In genomic region chr7:18951397-18951796, GRCm38 (mm10) we compare ENCODE assay signal across 10 mouse cellular contexts. TPM values are rescaled to one million over a fixed set of nuclear protein-coding genes. Genes with fewer than 3 reads are reported as not detected.
A peak's percentile ranks its signal among the peaks of the same experiment; 100 is the strongest.
DNase-seq lines count a peak whose midpoint lies in the region; ATAC-seq and TF ChIP-seq lines count a peak whose summit lies in the region.
"Had no signal": no experiment of that assay in that cellular context is flagged by ENCODE, and none has a peak within 500 bp of the region (broad histone marks: within the 10 kb centered on the region; RNA-seq: fewer than 3 reads in every experiment).

No protein-coding gene starts in this region.

- intact Hi-C loops in heart, postnatal 25 days (cut with DNase I), result no loop called here

- no peak for TF ChIP-seq POLR2A in cerebellum, adult 2 months (IDR thresholded peaks at IDR 0.05; ENCODE audit: borderline replicate concordance, insufficient read depth, low read length)

- no peak for ATAC-seq in G1E (ENCODE audit: extremely low read depth, insufficient number of reproducible peaks, low FRiP score, poor library complexity, severe bottlenecking)
- no peak for ATAC-seq in liver, embryonic 13.5 days (ENCODE audit: low read depth)

- H3K27me3 ChIP-seq in G1E (ENCODE audit: insufficient read depth, low read length), result no peaks in the 10 kb centered on the region
- peaks cover 11% of the 10 kb centered on the region for H3K27me3 ChIP-seq in forebrain, embryonic 10.5 days (ENCODE audit: poor library complexity, severe bottlenecking)
- H3K27me3 ChIP-seq in liver, embryonic 13.5 days, result peaks cover 24% of the 10 kb centered on the region
- no peaks in the 10 kb centered on the region for H3K27me3 ChIP-seq in cerebellum, adult 2 months (ENCODE audit: control insufficient read depth, insufficient read depth, low read length)

- peak; percentile 74 for DNase-seq in heart, postnatal 4 days
- no peak for DNase-seq in heart, postnatal 25 days (ENCODE audit: low spot score)
- DNase-seq in G1E (ENCODE audit: low spot score), result peak; percentile 43
- DNase-seq in forebrain, embryonic 10.5 days (ENCODE audit: extremely low spot score, low spot score), result peak; percentile 64
- peak; percentile 14 for DNase-seq in liver, embryonic 13.5 days
- peak; percentile 77 for DNase-seq in retina, embryonic 14.5 days (ENCODE audit: low spot score)
- no peak for DNase-seq in spleen, adult 12 weeks (ENCODE audit: low spot score)
- no peak for DNase-seq in cerebellum, adult 2 months

- TF ChIP-seq CTCF in G1E (IDR thresholded peaks at IDR 0.05; ENCODE audit: low read depth, low read length), result no peak
- TF ChIP-seq CTCF in cerebellum, adult 2 months (IDR thresholded peaks at IDR 0.05; ENCODE audit: borderline replicate concordance, insufficient read depth, low read depth, low read length), result no peak

- no peak overlapping the region for H3K4me2 ChIP-seq in liver, embryonic 13.5 days

- WGBS in forebrain, embryonic 10.5 days, result 19% methylated on average over 15 of the region's 15 CpGs
- 12% methylated on average over 15 of the region's 15 CpGs for WGBS in liver, embryonic 13.5 days (ENCODE audit: insufficient replicate concordance)
- 57% methylated on average over 15 of the region's 15 CpGs for WGBS in cerebellum, adult 2 months

- no peaks in the 10 kb centered on the region for H3K36me3 ChIP-seq in G1E (replicated peaks)
- H3K36me3 ChIP-seq in forebrain, embryonic 10.5 days (replicated peaks), result peaks cover 39% of the 10 kb centered on the region
- H3K36me3 ChIP-seq in liver, embryonic 13.5 days, result no peaks in the 10 kb centered on the region

- no peak overlapping the region for H3K4me3 ChIP-seq in G1E (ENCODE audit: low read depth, low read length)
- peak overlapping the region; percentile 40 for H3K4me3 ChIP-seq in forebrain, embryonic 10.5 days
- H3K4me3 ChIP-seq in liver, embryonic 13.5 days (replicated peaks), result no peak overlapping the region
- H3K4me3 ChIP-seq in cerebellum, adult 2 months (replicated peaks; ENCODE audit: insufficient read depth, low read depth, low read length), result no peak overlapping the region

- no peaks in the 10 kb centered on the region for H3K4me1 ChIP-seq in G1E (ENCODE audit: insufficient read depth, low read depth, low read length)
- peaks cover 46% of the 10 kb centered on the region for H3K4me1 ChIP-seq in forebrain, embryonic 10.5 days
- H3K4me1 ChIP-seq in liver, embryonic 13.5 days (replicated peaks), result peaks cover 8% of the 10 kb centered on the region; the same call in 1 of the 2 replicates
- H3K4me1 ChIP-seq in cerebellum, adult 2 months (ENCODE audit: control insufficient read depth, insufficient read depth, low read length), result peaks cover 10% of the 10 kb centered on the region; the same call in 1 of the 2 replicates

- no peaks in the 10 kb centered on the region for H3K9me3 ChIP-seq in G1E (replicated peaks)
- H3K9me3 ChIP-seq in forebrain, embryonic 10.5 days, result no peaks in the 10 kb centered on the region
- H3K9me3 ChIP-seq in liver, embryonic 13.5 days (replicated peaks), result no peaks in the 10 kb centered on the region

- H3K27ac ChIP-seq in forebrain, embryonic 10.5 days, result peak overlapping the region; percentile 67
- no peak overlapping the region for H3K27ac ChIP-seq in liver, embryonic 13.5 days
- H3K27ac ChIP-seq in cerebellum, adult 2 months (ENCODE audit: insufficient read depth, low read length), result no peak overlapping the region

- no peak overlapping the region for H3K9ac ChIP-seq in liver, embryonic 13.5 days

RNA-seq across cellular contexts. Expression of gene Nova2, which starts 25.7 kb away (rescaled TPM):
- total RNA-seq in heart, postnatal 4 days (2021), result 1 to 10 TPM; 8.6 to 9.1 TPM
- 1 to 10 TPM; 5.5 to 6.6 TPM for total RNA-seq in heart, postnatal 25 days (2021)
- total RNA-seq in G1E (2014; fragmentation: Nextera tagmentation) (not detected in 2 replicates), G1E (2017) (under 0.01 and 0.05 TPM in 2 replicates)
- not detected in 2 replicates for polyA plus RNA-seq in G1E (2012)
- 2.2 and 2.9 TPM in 2 replicates for polyA plus RNA-seq in forebrain, embryonic 10.5 days (2016; fragmentation: Nextera tagmentation; extraction: Ambion mirVana)
- 0.08 TPM in 2 replicates for polyA plus RNA-seq in liver, embryonic 13.5 days (2015; fragmentation: Nextera tagmentation; extraction: Ambion mirVana)
- polyA plus RNA-seq in cerebellum, adult 2 months (2012; rRNA removed), result 12.8 and 14.5 TPM in 2 replicates

RNA-seq across cellular contexts. Expression of gene Nanos2, which starts 35.8 kb away (rescaled TPM):
- under 1 TPM in 1 of 2 experiments, not detected in 1; 0.23 TPM for total RNA-seq in heart, postnatal 4 days (2021)
- total RNA-seq in heart, postnatal 25 days (2021), result not detected
- total RNA-seq in G1E (2014; fragmentation: Nextera tagmentation) (not detected in 2 replicates), G1E (2017) (0.12 and 0.16 TPM in 2 replicates)
- not detected in 2 replicates for polyA plus RNA-seq in G1E (2012)
- 0.15 TPM in 1 of 2 replicates, not detected in the other for polyA plus RNA-seq in forebrain, embryonic 10.5 days (2016; fragmentation: Nextera tagmentation; extraction: Ambion mirVana)
- polyA plus RNA-seq in liver, embryonic 13.5 days (2015; fragmentation: Nextera tagmentation; extraction: Ambion mirVana), result not detected in 2 replicates
- polyA plus RNA-seq in cerebellum, adult 2 months (2012; rRNA removed), result 2.0 and 2.7 TPM in 2 replicates
- polyA plus RNA-seq: heart, embryonic 16.5 days; spleen, adult 2 months had no signal

RNA-seq across cellular contexts. Expression of gene Mypop, which starts 39.6 kb away (rescaled TPM):
- 1 to 10 TPM; 1.4 to 1.5 TPM for total RNA-seq in heart, postnatal 4 days (2021)
- total RNA-seq in heart, postnatal 25 days (2021), result 1 to 10 TPM; 3.2 to 4.0 TPM
- total RNA-seq in G1E (2014; fragmentation: Nextera tagmentation) (2.4 and 3.9 TPM in 2 replicates), G1E (2017) (2.0 and 4.1 TPM in 2 replicates)
- 15.8 and 20.5 TPM in 2 replicates for polyA plus RNA-seq in G1E (2012)
- 3.9 and 4.4 TPM in 2 replicates for polyA plus RNA-seq in forebrain, embryonic 10.5 days (2016; fragmentation: Nextera tagmentation; extraction: Ambion mirVana)
- polyA plus RNA-seq in liver, embryonic 13.5 days (2015; fragmentation: Nextera tagmentation; extraction: Ambion mirVana), result 0.37 and 0.82 TPM in 2 replicates
- 52.6 and 55.3 TPM in 2 replicates for polyA plus RNA-seq in cerebellum, adult 2 months (2012; rRNA removed)

RNA-seq across cellular contexts. Expression of gene Ccdc61, which starts 41.2 kb away (rescaled TPM):
- total RNA-seq in heart, postnatal 4 days (2021), result 10 to 100 TPM; 11.9 to 14.9 TPM
- 1 to 10 TPM; 7.7 to 8.3 TPM for total RNA-seq in heart, postnatal 25 days (2021)
- total RNA-seq in G1E (2014; fragmentation: Nextera tagmentation), result 2.1 and 9.6 TPM in 2 replicates
- 5.1 and 9.4 TPM in 2 replicates for total RNA-seq in G1E (2017)
- 47.9 and 61.1 TPM in 2 replicates for polyA plus RNA-seq in G1E (2012)
- 30.0 and 31.0 TPM in 2 replicates for polyA plus RNA-seq in forebrain, embryonic 10.5 days (2016; fragmentation: Nextera tagmentation; extraction: Ambion mirVana)
- polyA plus RNA-seq in liver, embryonic 13.5 days (2015; fragmentation: Nextera tagmentation; extraction: Ambion mirVana), result 10.7 and 12.3 TPM in 2 replicates
- 16.3 and 17.6 TPM in 2 replicates for polyA plus RNA-seq in cerebellum, adult 2 months (2012; rRNA removed)

RNA-seq across cellular contexts. Expression of gene Irf2bp1, which starts 52.4 kb away (rescaled TPM):
- total RNA-seq in heart, postnatal 4 days (2021), result 10 to 100 TPM; 27.3 to 32.3 TPM
- total RNA-seq in heart, postnatal 25 days (2021), result 10 to 100 TPM; 20.2 to 23.6 TPM
- total RNA-seq in G1E (2014; fragmentation: Nextera tagmentation), result 34.1 and 34.9 TPM in 2 replicates
- 13.4 TPM in 2 replicates for total RNA-seq in G1E (2017)
- polyA plus RNA-seq in G1E (2012), result 105 and 139 TPM in 2 replicates
- 21.3 and 22.1 TPM in 2 replicates for polyA plus RNA-seq in forebrain, embryonic 10.5 days (2016; fragmentation: Nextera tagmentation; extraction: Ambion mirVana)
- 9.2 and 9.3 TPM in 2 replicates for polyA plus RNA-seq in liver, embryonic 13.5 days (2015; fragmentation: Nextera tagmentation; extraction: Ambion mirVana)
- 37.7 and 41.5 TPM in 2 replicates for polyA plus RNA-seq in cerebellum, adult 2 months (2012; rRNA removed)

Comparison
In these comparisons a context has a peak if more than half of its experiments do, and no peak if none do; other contexts are left out.
1. DNase-seq: peak in heart, postnatal 4 days (single experiment), G1E (single experiment), forebrain, embryonic 10.5 days (single experiment), liver, embryonic 13.5 days (single experiment) and retina, embryonic 14.5 days (single experiment); none in heart, postnatal 25 days (single experiment), spleen, adult 12 weeks (single experiment) and cerebellum, adult 2 months (0 of 2).